Mouse (Mus musculus) heart, adult 2 months (tissue): ENCODE measurements around the gene Tgfbr2.

Experiments used
- CTCF ChIP-seq: fragments of 200-600 bp; IDR thresholded peaks from 2 replicates; pipeline ENCODE4 v1.8.1; 2022; ENCODE audit warnings: antibody characterized with exemption, mild to moderate bottlenecking, moderate library complexity
- POLR2A ChIP-seq: fragments of 200-500 bp; IDR thresholded peaks from 2 replicates; pipeline ENCODE4 v1.6.1; 2011; ENCODE audit warnings: mild to moderate bottlenecking, low read depth, low read length, control low read depth; ENCODE audit not compliant: insufficient read depth

DNA sequence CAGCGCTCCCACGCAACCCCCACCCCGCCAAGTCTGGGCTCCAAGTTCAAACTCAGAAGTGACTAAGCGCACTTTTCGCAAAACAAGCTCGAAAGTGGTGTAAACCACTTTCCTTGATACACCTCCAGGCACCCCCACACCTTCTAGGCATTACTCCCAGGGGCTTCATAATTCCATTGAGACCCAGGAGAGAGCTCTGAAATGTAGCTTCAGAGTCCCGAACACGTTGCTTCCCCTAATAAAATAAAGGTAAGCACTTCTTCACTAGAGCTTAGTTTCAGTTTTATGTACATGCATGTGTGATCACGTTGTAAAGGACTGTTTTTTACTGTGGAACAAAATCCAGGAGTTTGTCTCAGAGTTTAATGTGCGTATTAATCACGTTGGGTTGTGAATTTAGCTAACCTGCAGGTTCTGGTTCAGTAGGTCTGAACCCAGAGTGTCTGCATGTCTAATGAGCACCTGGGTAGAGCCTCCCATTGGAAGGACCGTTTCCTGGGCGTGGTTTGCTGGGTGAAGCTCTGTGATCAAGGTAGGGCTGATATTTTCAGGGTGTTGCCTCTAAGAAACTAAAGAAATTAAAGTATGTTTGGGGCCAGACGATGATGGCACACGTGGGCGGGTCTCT is 442 bp upstream of the Tgfbr2 start:
- TF ChIP-seq CTCF = no peak
- peak; percentile 12; the same call in 1 of the 2 replicates for TF ChIP-seq POLR2A
